In genomic region chr14:61980581-61980980, GRCm38 (mm10) we compare ENCODE assay signal across 14 mouse cellular contexts.
"Had no signal": no experiment of that assay in that cellular context is flagged by ENCODE, and none has a peak within 500 bp of the region (broad histone marks: within the 10 kb centered on the region; RNA-seq: fewer than 3 reads in every experiment).

No protein-coding gene starts in this region.

- ATAC-seq: hindbrain, postnatal 0 days; intestine, embryonic 16.5 days; liver, postnatal 0 days had no signal

- DNase-seq: gastrocnemius, postnatal 14 days; gastrocnemius, postnatal 36 days; heart, adult 2 months; heart, postnatal 14 days; heart, postnatal 36 days; kidney, adult 18-20 months; kidney, adult 8-10 months; kidney, postnatal 14 days; kidney, postnatal 36 days; liver; liver, embryonic 13.5 days; liver, postnatal 0 days had no signal
